Mouse (Mus musculus) brown adipose tissue, adult 24 weeks (tissue): Measurements from ENCODE around the gene Pard3. TPM values are rescaled to one million over a fixed set of nuclear protein-coding genes. Genes with fewer than 3 reads are reported as not detected.

Experiments
- H3K27ac ChIP-seq: fragments of 200-500 bp; replicated peaks from 2 replicates; pipeline ENCODE4 v1.5.1; 2012; ENCODE audit warnings: low read depth, mild to moderate bottlenecking, low read length
- H3K4me1 ChIP-seq: fragments of 200-500 bp; 2 replicates; pipeline ENCODE4 v1.6.1; 2012; ENCODE audit warnings: low read length, mixed read lengths; ENCODE audit not compliant: control insufficient read depth, insufficient read depth, insufficient read length
- H3K4me3 ChIP-seq: fragments of 200-500 bp; 2 replicates; pipeline ENCODE4 v1.5.1; 2012; ENCODE audit warnings: low read depth, mild to moderate bottlenecking, low read length, moderate library complexity; ENCODE audit not compliant: insufficient read depth
- polyA plus RNA-seq: library from polyadenylated mRNA; stranded (reverse); fragments of >200 nt; gene quantifications from 2 replicates; pipeline ENCODE4 v1.2.4, GENCODE M21; 2012; ENCODE audit not compliant: missing spikeins, insufficient read depth, insufficient read length

Pard3 gene
- polyA plus RNA-seq, 1 experiment: 14.6 TPM

DNA sequence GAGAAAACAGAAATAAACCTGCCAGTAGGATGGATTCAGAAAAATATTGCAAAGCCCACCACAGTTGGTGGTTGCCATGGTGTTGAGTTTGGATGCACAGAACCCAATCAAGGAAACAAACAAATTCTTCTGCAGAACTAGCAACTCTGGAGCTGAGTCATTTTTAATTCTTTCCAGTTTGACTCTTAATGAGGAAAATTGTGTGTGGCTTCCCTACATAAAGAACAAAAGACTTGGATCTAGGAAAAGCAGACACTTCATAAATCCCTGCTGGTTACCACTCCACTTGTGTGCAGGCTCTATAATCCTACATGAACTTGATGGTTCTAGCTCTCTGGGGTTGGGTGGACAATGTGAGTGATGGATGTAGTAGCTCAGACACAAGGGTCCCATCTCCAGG, 298.1 kb downstream of the Pard3 start:
- Histone ChIP-seq H3K4me3 (no peak overlapping the region), H3K4me1 (no peaks in the 10 kb centered on the region), H3K27ac (no peak overlapping the region)

- Histone ChIP-seq H3K4me3 (no peak overlapping the region), H3K4me1 (no peaks in the 10 kb centered on the region), H3K27ac (no peak overlapping the region)
These were observed 304.7 kb downstream of the Pard3 start for GRCm38 (mm10) chr8:127368347-127368746.

DNA sequence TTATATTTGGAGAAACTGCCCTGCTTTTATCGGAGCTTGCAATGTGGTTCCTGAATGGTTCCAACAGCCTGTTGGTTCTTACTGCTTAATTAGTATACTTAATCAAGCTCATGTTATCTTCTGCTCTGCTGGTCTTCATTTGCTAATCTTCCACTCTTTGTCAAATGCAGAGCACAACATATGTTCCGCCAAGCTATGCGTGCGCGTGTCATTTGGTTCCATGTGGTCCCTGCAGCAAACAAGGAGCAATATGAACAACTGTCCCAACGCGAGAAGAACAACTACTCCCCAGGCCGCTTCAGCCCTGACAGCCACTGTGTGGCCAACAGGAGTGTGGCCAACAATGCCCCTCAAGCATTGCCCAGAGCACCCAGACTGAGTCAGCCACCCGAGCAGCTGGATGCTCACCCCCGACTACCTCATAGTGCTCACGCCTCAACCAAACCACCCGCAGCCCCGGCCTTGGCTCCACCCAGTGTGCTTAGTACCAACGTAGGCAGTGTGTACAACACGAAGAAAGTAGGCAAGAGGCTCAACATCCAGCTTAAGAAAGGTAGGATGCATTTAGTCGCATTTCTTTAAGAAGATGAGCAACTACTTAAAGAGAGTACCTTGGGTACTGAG, 307.7 kb downstream of the Pard3 start:
- no peaks in the 10 kb centered on the region for H3K4me1 ChIP-seq

DNA sequence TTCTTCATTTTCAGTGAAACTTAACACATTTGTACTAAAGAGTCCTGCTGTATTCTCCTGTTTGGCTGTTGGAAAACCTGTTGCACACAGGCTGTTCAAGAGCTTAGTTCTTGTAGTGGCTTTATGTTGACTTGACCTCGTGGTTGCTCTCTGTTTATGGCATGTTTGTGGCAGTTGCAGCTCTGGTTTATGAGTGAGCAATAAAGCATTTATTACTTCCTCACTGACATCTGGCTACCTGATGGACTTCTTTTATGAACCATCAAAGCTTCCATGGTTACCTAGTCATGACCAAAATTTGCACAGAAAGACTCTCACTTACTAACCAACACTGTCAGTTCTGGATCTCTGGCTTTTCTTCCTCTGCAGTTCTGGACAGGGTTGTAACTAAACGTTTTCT, 314.1 kb downstream of the Pard3 start:
- H3K4me1 ChIP-seq: no peaks in the 10 kb centered on the region
- H3K4me3 ChIP-seq: no peak overlapping the region
- no peak overlapping the region for H3K27ac ChIP-seq

More for the DNA sequence above, 307.7 kb downstream of the Pard3 start:
- H3K4me3 ChIP-seq: no peak overlapping the region
- H3K27ac ChIP-seq: no peak overlapping the region

- no peak overlapping the region for H3K27ac ChIP-seq
- no peaks in the 10 kb centered on the region for H3K4me1 ChIP-seq
- H3K4me3 ChIP-seq: no peak overlapping the region
These were observed 315.5 kb downstream of the Pard3 start for GRCm38 (mm10) chr8:127378994-127379858.

- Histone ChIP-seq H3K4me3 (no peak overlapping the region), H3K27ac (no peak overlapping the region), H3K4me1 (no peaks in the 10 kb centered on the region)
These were observed 317.6 kb downstream of the Pard3 start for GRCm38 (mm10) chr8:127381259-127381658.

- H3K4me1 ChIP-seq: no peaks in the 10 kb centered on the region
- H3K4me3 ChIP-seq: no peak overlapping the region
- no peak overlapping the region for H3K27ac ChIP-seq
These were observed 329.0 kb downstream of the Pard3 start for GRCm38 (mm10) chr8:127392700-127393099.

DNA sequence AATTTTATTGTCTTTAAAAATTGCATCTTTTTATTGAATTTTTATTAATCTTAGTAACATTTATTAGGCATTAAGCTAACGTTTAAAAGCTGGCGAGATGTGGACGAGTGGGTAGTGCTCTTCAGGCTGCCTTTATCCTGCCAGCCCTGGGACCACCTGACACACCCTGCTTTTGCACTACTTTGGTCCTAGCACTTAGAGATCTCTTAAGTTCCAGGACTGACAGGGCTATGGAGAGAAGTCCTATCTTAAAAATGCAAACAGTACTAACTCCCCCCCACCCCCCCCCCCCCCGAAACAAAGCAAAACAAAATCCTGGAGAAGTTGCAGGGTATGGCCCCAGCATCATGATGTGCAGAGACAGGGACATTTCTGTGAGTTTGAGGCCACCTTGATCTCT, 331.8 kb downstream of the Pard3 start:
- Histone ChIP-seq H3K27ac (no peak overlapping the region), H3K4me3 (no peak overlapping the region), H3K4me1 (no peaks in the 10 kb centered on the region)

- Histone ChIP-seq H3K4me3 (no peak overlapping the region), H3K27ac (no peak overlapping the region), H3K4me1 (no peaks in the 10 kb centered on the region)
These were observed 342.1 kb downstream of the Pard3 start for GRCm38 (mm10) chr8:127405815-127406214.

GRCm38 (mm10) chr8:127410606-127411005, 346.9 kb downstream of the Pard3 start:
- Histone ChIP-seq H3K4me1 (no peaks in the 10 kb centered on the region), H3K4me3 (no peak overlapping the region), H3K27ac (no peak overlapping the region)

DNA sequence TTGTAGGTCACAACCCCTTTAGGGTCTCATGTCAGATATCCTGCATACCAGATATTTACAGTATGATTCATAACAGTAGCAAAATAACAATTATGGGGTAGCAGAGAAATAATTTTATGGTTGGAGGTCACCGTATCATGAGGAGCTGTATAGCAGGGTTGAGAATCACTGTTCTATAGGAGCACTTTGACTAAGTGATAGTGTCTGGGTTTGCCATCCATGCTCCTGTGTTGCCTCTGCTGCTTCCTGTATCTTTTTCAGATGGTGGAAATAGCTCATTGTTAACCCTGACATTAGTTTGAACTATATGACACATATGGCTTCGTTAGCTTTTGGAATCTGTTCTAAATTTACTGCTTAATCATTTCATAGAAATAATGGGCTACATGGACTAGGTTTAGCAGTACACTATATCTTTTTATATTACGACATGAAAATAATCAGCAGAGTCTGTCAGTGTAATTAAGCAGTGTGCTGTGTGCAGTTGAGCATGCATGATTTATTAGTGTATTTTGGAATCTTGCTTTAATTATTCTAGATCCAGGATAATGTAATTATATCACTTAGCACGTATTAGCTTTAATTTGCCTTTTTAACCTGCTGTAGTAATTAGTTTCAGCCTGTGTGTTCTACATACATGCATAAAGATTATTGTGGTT, 347.6 kb downstream of the Pard3 start:
- H3K27ac ChIP-seq: no peak overlapping the region
- H3K4me1 ChIP-seq: no peaks in the 10 kb centered on the region
- H3K4me3 ChIP-seq: no peak overlapping the region

DNA sequence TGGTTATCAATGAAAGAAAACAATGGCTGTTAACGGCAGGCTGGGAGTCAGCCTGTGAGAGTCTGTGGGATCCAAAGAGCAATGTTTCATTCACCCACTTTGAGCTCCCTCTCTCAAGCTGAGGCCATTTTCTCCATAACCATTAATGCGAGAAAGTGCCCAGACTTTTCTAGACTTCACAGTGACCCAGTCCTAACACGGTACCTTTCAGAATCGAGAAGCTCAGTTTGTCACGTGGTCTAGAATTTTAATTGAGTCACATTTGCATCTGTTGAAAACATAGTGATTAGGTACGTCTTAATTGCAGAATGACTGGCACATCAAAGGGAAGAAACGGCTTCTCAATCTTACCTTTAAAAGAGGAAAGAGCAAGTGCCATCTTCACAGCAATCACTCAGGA, 359.3 kb downstream of the Pard3 start:
- Histone ChIP-seq H3K27ac (no peak overlapping the region), H3K4me3 (no peak overlapping the region)

GRCm38 (mm10) chr8:127424211-127424916, 360.7 kb downstream of the Pard3 start:
- Histone ChIP-seq H3K4me3 (no peak overlapping the region), H3K27ac (no peak overlapping the region), H3K4me1 (no peaks in the 10 kb centered on the region)

More for the DNA sequence above, 359.3 kb downstream of the Pard3 start:
- H3K4me1 ChIP-seq: no peaks in the 10 kb centered on the region

- Histone ChIP-seq H3K4me1 (no peaks in the 10 kb centered on the region), H3K4me3 (no peak overlapping the region), H3K27ac (no peak overlapping the region)
These were observed 363.2 kb downstream of the Pard3 start for GRCm38 (mm10) chr8:127426857-127427256.

- Histone ChIP-seq H3K4me3 (no peak overlapping the region), H3K4me1 (no peaks in the 10 kb centered on the region), H3K27ac (no peak overlapping the region)
These were observed 364.3 kb downstream of the Pard3 start for GRCm38 (mm10) chr8:127428004-127428403.
